Mouse (Mus musculus): ENCODE data around the gene Map2k2. TPM values are rescaled to one million over a fixed set of nuclear protein-coding genes. Genes with fewer than 3 reads are reported as not detected.
"Not testable (repeated sequence)": the region's sequence is repeated elsewhere in the genome, so short reads cannot be mapped to it uniquely, and the experiment has no call there.

Gene Map2k2
- polyA plus RNA-seq (2015; fragmentation: Nextera tagmentation; extraction: Ambion mirVana), result 165 and 167 TPM in 2 replicates

GRCm38 (mm10) chr10:81105565-81106112 is at the start of gene Map2k2:
TSS of gene Map2k2 (plus strand) at chr10:81105915.
- Histone ChIP-seq H3K4me2 (peak within 1 kb of the TSS; percentile 74), H3K27me3 (no peaks in the 10 kb centered on the region), H3K36me3 (peaks cover 23% of the 10 kb centered on the region), H3K9me3 (no peaks in the 10 kb centered on the region), H3K4me3 (peak within 1 kb of the TSS; percentile 99), H3K27ac (peak within 1 kb of the TSS; percentile 100), H3K4me1 (peaks cover 24% of the 10 kb centered on the region), H3K9ac (peak within 1 kb of the TSS; percentile 100)
- WGBS, result under 1% methylated on average over 56 of the region's 56 CpGs
- peak; percentile 92 for ATAC-seq (ENCODE audit: insufficient number of reproducible peaks, low FRiP score, low TSS enrichment, low read depth)

DNA sequence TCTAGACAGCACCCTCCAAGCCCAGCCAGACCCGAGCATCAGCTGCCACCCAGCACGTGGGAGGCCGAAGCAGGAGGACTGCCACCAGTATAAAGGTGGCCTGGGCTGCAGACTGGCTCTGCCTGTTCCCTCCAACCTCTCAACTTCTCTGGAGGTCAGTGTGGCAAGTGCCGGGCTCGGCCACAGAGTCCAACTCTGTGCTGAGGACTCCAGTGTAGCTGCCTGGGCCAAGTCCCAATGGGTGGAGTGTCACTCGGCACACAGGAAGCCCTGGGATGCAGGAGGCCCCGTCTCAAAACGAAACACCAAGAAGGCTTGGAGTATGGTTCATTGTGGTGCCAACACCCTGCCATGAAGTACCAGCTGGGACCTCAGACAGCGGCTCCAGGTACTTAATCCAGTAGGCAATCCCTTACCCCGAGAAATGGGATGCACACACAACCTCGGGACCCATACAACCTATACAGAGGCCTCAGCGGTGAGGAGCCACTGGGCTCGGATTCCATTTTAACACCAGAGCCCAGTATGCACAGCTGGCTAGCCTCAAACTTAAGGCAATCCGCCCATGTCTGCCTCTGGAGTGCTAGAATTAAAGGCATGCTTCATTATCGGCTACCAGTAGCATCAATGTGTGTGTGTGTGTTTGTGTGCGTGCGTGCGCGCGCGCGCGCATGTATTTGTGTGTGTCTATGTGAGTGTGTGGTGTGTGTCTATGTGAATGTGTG is 48.1 kb upstream of the Map2k2 start:
- H3K4me2 ChIP-seq, result no peak overlapping the region
- H3K36me3 ChIP-seq, result peaks cover 29% of the 10 kb centered on the region
- H3K9me3 ChIP-seq, result no peaks in the 10 kb centered on the region
- peaks cover 38% of the 10 kb centered on the region for H3K4me1 ChIP-seq
- H3K27me3 ChIP-seq, result no peaks in the 10 kb centered on the region
- H3K4me3 ChIP-seq, result no peak overlapping the region
- 90% methylated on average over 23 of the region's 23 CpGs for WGBS
- no peak overlapping the region for H3K9ac ChIP-seq
- no peak for ATAC-seq (ENCODE audit: insufficient number of reproducible peaks, low FRiP score, low TSS enrichment, low read depth)
- no peak overlapping the region for H3K27ac ChIP-seq

GRCm38 (mm10) chr10:81058896-81059295 is 46.8 kb upstream of the Map2k2 start:
- H3K4me1 ChIP-seq, result peaks cover 38% of the 10 kb centered on the region
- peak overlapping the region; percentile 67 for H3K4me3 ChIP-seq
- no peaks in the 10 kb centered on the region for H3K27me3 ChIP-seq
- H3K9me3 ChIP-seq, result no peaks in the 10 kb centered on the region
- H3K4me2 ChIP-seq, result peak overlapping the region; percentile 78
- H3K36me3 ChIP-seq, result peaks cover 21% of the 10 kb centered on the region
- no peak overlapping the region for H3K27ac ChIP-seq
- 82% methylated on average over 6 of the region's 6 CpGs for WGBS
- H3K9ac ChIP-seq, result 0 out of 2 replicates have a peak overlapping the region, but pooled peaks have one; percentile 18
- no peak for ATAC-seq (ENCODE audit: insufficient number of reproducible peaks, low FRiP score, low TSS enrichment, low read depth)

GRCm38 (mm10) chr10:81059603-81060543 is 45.8 kb upstream of the Map2k2 start, which contains the start of gene Sgta:
TSS of gene Sgta (minus strand) at chr10:81060181.
- Histone ChIP-seq H3K27me3 (no peaks in the 10 kb centered on the region), H3K4me3 (peak within 1 kb of the TSS; percentile 67), H3K4me1 (peaks cover 38% of the 10 kb centered on the region), H3K27ac (peak within 1 kb of the TSS; percentile 71), H3K4me2 (peak within 1 kb of the TSS; percentile 78), H3K36me3 (peaks cover 17% of the 10 kb centered on the region), H3K9ac (peak within 1 kb of the TSS; percentile 79), H3K9me3 (no peaks in the 10 kb centered on the region)
- WGBS, result under 1% methylated on average over 48 of the region's 48 CpGs
- peak; percentile 92 for ATAC-seq (ENCODE audit: insufficient number of reproducible peaks, low FRiP score, low TSS enrichment, low read depth)

GRCm38 (mm10) chr10:81062710-81063109 is 43.0 kb upstream of the Map2k2 start:
- H3K9ac ChIP-seq, result no peak overlapping the region
- ATAC-seq (ENCODE audit: insufficient number of reproducible peaks, low FRiP score, low TSS enrichment, low read depth), result no peak
- 61% methylated on average over 4 of the region's 4 CpGs for WGBS

GRCm38 (mm10) chr10:81064519-81064918 is 41.2 kb upstream of the Map2k2 start:
- H3K4me1 ChIP-seq; H3K4me3 ChIP-seq; H3K9ac ChIP-seq; H3K27ac ChIP-seq; H3K36me3 ChIP-seq; H3K4me2 ChIP-seq; ATAC-seq (ENCODE audit: insufficient number of reproducible peaks, low FRiP score, low TSS enrichment, low read depth); H3K9me3 ChIP-seq; H3K27me3 ChIP-seq: not testable (repeated sequence)
- 84% methylated on average over 8 of the region's 8 CpGs for WGBS

More at GRCm38 (mm10) chr10:81062710-81063109, 43.0 kb upstream of the Map2k2 start:
- Histone ChIP-seq H3K9me3 (no peaks in the 10 kb centered on the region), H3K36me3 (peaks cover 2% of the 10 kb centered on the region; the same call in 1 of the 2 replicates), H3K27me3 (no peaks in the 10 kb centered on the region), H3K4me2 (no peak overlapping the region), H3K4me3 (no peak overlapping the region), H3K4me1 (peaks cover 20% of the 10 kb centered on the region), H3K27ac (no peak overlapping the region)

- Histone ChIP-seq H3K9ac (no peak overlapping the region), H3K36me3 (peaks cover 17% of the 10 kb centered on the region), H3K27me3 (no peaks in the 10 kb centered on the region), H3K9me3 (no peaks in the 10 kb centered on the region), H3K4me3 (no peak overlapping the region), H3K4me1 (peaks cover 21% of the 10 kb centered on the region), H3K4me2 (no peak overlapping the region), H3K27ac (no peak overlapping the region)
- ATAC-seq (ENCODE audit: insufficient number of reproducible peaks, low FRiP score, low TSS enrichment, low read depth), result no peak
- 71% methylated on average over 5 of the region's 5 CpGs for WGBS
These were observed 37.0 kb upstream of the Map2k2 start for GRCm38 (mm10) chr10:81068706-81069105.

GRCm38 (mm10) chr10:81069836-81070235 is 35.9 kb upstream of the Map2k2 start, which contains the start of gene Thop1:
TSS of gene Thop1 (plus strand) at chr10:81070035.
- peak within 1 kb of the TSS; percentile 80 for H3K4me3 ChIP-seq
- peak within 1 kb of the TSS; percentile 87 for H3K9ac ChIP-seq
- no peaks in the 10 kb centered on the region for H3K9me3 ChIP-seq
- H3K27me3 ChIP-seq, result no peaks in the 10 kb centered on the region
- peak within 1 kb of the TSS; percentile 75 for H3K4me2 ChIP-seq
- H3K27ac ChIP-seq, result peak within 1 kb of the TSS; percentile 71
- WGBS, result under 1% methylated on average over 35 of the region's 35 CpGs
- peaks cover 29% of the 10 kb centered on the region for H3K36me3 ChIP-seq
- ATAC-seq (ENCODE audit: insufficient number of reproducible peaks, low FRiP score, low TSS enrichment, low read depth), result peak; percentile 93
- peaks cover 21% of the 10 kb centered on the region for H3K4me1 ChIP-seq

GRCm38 (mm10) chr10:81072290-81072689 is 33.4 kb upstream of the Map2k2 start:
- Histone ChIP-seq H3K4me2 (no peak overlapping the region), H3K9me3 (no peaks in the 10 kb centered on the region), H3K4me1 (peaks cover 21% of the 10 kb centered on the region), H3K9ac (no peak overlapping the region), H3K27me3 (no peaks in the 10 kb centered on the region), H3K36me3 (peaks cover 51% of the 10 kb centered on the region), H3K4me3 (no peak overlapping the region), H3K27ac (peak overlapping the region; percentile 24; the same call in 1 of the 2 replicates)
- 87% methylated on average over 8 of the region's 8 CpGs for WGBS
- no peak for ATAC-seq (ENCODE audit: insufficient number of reproducible peaks, low FRiP score, low TSS enrichment, low read depth)

DNA sequence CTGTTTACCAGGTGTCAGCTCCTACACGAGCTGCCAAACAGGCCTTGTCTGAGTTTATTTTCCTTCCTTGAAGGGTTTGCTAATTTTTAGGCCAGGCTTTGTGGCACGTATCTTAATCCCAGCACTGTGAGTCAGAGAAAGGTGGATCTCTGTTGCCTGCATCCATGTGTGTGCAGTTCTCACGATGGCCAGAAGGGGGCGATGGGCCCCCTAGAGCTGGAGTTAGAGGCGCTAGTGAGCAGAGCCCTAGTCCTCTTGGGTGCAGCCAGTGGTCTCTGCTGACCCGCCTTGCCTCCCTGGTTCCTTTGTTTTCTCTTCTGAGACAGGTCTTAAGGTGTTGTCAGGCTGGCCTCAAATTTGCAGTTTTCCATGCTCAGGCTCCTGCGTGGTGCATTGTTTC is 32.3 kb upstream of the Map2k2 start:
- no peak overlapping the region for H3K9ac ChIP-seq
- no peaks in the 10 kb centered on the region for H3K27me3 ChIP-seq
- no peak overlapping the region for H3K4me3 ChIP-seq
- no peak for ATAC-seq (ENCODE audit: insufficient number of reproducible peaks, low FRiP score, low TSS enrichment, low read depth)
- H3K36me3 ChIP-seq, result peaks cover 62% of the 10 kb centered on the region
- no peak overlapping the region for H3K27ac ChIP-seq
- H3K4me2 ChIP-seq, result no peak overlapping the region
- peaks cover 21% of the 10 kb centered on the region for H3K4me1 ChIP-seq
- no peaks in the 10 kb centered on the region for H3K9me3 ChIP-seq
- 68% methylated on average over 7 of the region's 7 CpGs for WGBS

GRCm38 (mm10) chr10:81075734-81076133 is 30.0 kb upstream of the Map2k2 start:
- no peaks in the 10 kb centered on the region for H3K9me3 ChIP-seq
- H3K27me3 ChIP-seq, result no peaks in the 10 kb centered on the region
- H3K4me1 ChIP-seq, result peaks cover 9% of the 10 kb centered on the region
- H3K9ac ChIP-seq, result no peak overlapping the region
- no peak for ATAC-seq (ENCODE audit: insufficient number of reproducible peaks, low FRiP score, low TSS enrichment, low read depth)
- no peak overlapping the region for H3K4me3 ChIP-seq
- no peak overlapping the region for H3K27ac ChIP-seq
- no peak overlapping the region for H3K4me2 ChIP-seq
- 82% methylated on average over 8 of the region's 8 CpGs for WGBS
- peaks cover 85% of the 10 kb centered on the region for H3K36me3 ChIP-seq
